Mouse (Mus musculus): ENCODE results near the gene Col4a5. TPM values are rescaled to one million over a fixed set of nuclear protein-coding genes. Genes with fewer than 3 reads are reported as not detected.

Gene Col4a5
- polyA plus RNA-seq, 1 experiment: 13.1 TPM

DNA sequence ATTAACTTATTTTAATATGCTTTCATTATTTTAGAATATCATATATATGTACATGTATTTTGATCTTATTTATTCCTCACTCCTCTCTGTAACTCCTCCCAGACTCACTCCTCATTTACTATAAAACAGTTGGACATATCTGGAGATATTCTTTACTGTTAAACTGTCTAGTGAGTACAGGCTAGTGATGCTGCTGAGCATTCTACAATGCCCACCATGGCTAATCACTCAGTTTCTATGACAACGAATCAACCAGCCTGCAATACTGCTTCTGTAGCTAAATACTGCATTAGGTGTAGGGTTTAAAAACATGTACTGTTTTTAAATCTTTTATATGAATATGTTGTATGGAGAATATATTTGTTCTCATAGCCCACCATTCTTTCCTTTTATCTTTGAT is 27.9 kb downstream of the Col4a5 start:
- Histone ChIP-seq H3K27me3 (replicated peaks; ENCODE audit: control insufficient read depth, insufficient read depth, low read length) (no peaks in the 10 kb centered on the region), H3K36me3 (ENCODE audit: control insufficient read depth, insufficient read depth, low read length) (no peaks in the 10 kb centered on the region), H3K27ac (ENCODE audit: insufficient read depth, low read depth, low read length) (no peak overlapping the region), H3K4me3 (ENCODE audit: insufficient read depth, low read depth, low read length) (no peak overlapping the region), H3K4me1 (ENCODE audit: control insufficient read depth, insufficient read depth, low read length) (no peaks in the 10 kb centered on the region)
- no peak for DNase-seq
- WGBS: 88% methylated on average over 1 of the region's 1 CpGs
- TF ChIP-seq CTCF (conservative IDR thresholded peaks at IDR 0.05; ENCODE audit: insufficient read depth, insufficient read length, low read depth, low read length) (no peak), POLR2A (IDR thresholded peaks at IDR 0.05; ENCODE audit: low read depth, low read length) (no peak)

DNA sequence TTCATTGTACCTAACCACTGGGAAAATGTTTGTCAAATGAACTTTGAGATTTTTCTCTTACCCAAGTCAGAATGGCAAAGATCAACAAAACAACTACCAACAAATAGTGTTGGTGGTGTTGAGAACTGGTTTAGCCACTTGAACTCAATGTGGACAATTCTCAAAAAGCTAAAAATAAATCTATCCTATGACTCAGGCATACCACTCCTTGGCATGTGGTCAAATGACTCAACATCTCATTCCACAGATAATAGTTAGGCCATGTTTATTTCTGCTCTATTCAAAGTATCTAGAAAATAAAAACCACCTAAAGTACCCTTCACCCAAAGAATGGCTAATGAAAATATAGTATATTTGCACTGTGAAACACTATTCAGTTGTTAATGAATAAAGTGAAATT is 58.3 kb downstream of the Col4a5 start:
- Histone ChIP-seq H3K36me3 (ENCODE audit: control insufficient read depth, insufficient read depth, low read length) (no peaks in the 10 kb centered on the region), H3K4me3 (ENCODE audit: insufficient read depth, low read depth, low read length) (no peak overlapping the region), H3K27ac (ENCODE audit: insufficient read depth, low read depth, low read length) (no peak overlapping the region), H3K27me3 (replicated peaks; ENCODE audit: control insufficient read depth, insufficient read depth, low read length) (no peaks in the 10 kb centered on the region), H3K4me1 (ENCODE audit: control insufficient read depth, insufficient read depth, low read length) (no peaks in the 10 kb centered on the region)
- TF ChIP-seq CTCF (conservative IDR thresholded peaks at IDR 0.05; ENCODE audit: insufficient read depth, insufficient read length, low read depth, low read length): no peak
- no peak for TF ChIP-seq POLR2A (IDR thresholded peaks at IDR 0.05; ENCODE audit: low read depth, low read length)
- DNase-seq: peak; percentile 1

GRCm38 (mm10) chrX:141547471-141547870 is 72.3 kb downstream of the Col4a5 start:
- Histone ChIP-seq H3K4me3 (ENCODE audit: insufficient read depth, low read depth, low read length) (no peak overlapping the region), H3K4me1 (ENCODE audit: control insufficient read depth, insufficient read depth, low read length) (no peaks in the 10 kb centered on the region), H3K36me3 (ENCODE audit: control insufficient read depth, insufficient read depth, low read length) (no peaks in the 10 kb centered on the region), H3K27me3 (replicated peaks; ENCODE audit: control insufficient read depth, insufficient read depth, low read length) (no peaks in the 10 kb centered on the region), H3K27ac (ENCODE audit: insufficient read depth, low read depth, low read length) (no peak overlapping the region)
- no peak for DNase-seq
- 92% methylated on average over 2 of the region's 2 CpGs for WGBS
- TF ChIP-seq POLR2A (IDR thresholded peaks at IDR 0.05; ENCODE audit: low read depth, low read length): no peak
- no peak for TF ChIP-seq CTCF (conservative IDR thresholded peaks at IDR 0.05; ENCODE audit: insufficient read depth, insufficient read length, low read depth, low read length)

- H3K4me1 ChIP-seq (ENCODE audit: control insufficient read depth, insufficient read depth, low read length): no peaks in the 10 kb centered on the region
- no peak overlapping the region for H3K27ac ChIP-seq (ENCODE audit: insufficient read depth, low read depth, low read length)
- no peaks in the 10 kb centered on the region for H3K36me3 ChIP-seq (ENCODE audit: control insufficient read depth, insufficient read depth, low read length)
- H3K27me3 ChIP-seq (replicated peaks; ENCODE audit: control insufficient read depth, insufficient read depth, low read length): no peaks in the 10 kb centered on the region
- peak; percentile 4 for DNase-seq
- WGBS: 14% methylated on average over 3 of the region's 3 CpGs
- TF ChIP-seq POLR2A (IDR thresholded peaks at IDR 0.05; ENCODE audit: low read depth, low read length) (no peak), CTCF (conservative IDR thresholded peaks at IDR 0.05; ENCODE audit: insufficient read depth, insufficient read length, low read depth, low read length) (no peak)
- H3K4me3 ChIP-seq (ENCODE audit: insufficient read depth, low read depth, low read length): no peak overlapping the region
Measured at GRCm38 (mm10) chrX:141590242-141590641, 115.1 kb downstream of the Col4a5 start.

DNA sequence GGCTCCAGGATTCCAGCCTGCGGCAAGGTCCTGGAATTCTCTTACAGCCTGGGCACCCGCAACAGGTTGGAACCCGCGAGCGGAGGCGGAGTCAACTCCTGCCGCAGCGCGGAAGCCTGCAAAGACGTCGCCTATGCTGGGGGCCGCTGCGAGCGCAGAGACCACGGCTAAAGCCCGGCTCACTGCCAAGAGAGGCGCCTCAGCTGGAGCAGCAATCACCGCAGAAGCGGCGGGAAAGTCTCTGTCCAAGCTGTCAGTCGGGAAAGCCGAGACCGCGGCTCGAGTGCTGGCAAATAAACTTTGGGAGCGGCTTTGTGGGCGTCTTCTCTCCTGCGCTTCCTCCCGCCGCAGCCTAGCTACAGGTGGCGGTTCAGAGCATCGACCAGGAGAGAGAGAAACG is 246.5 kb downstream of the Col4a5 start:
- WGBS: 1% methylated on average over 33 of the region's 33 CpGs
- H3K27me3 ChIP-seq (replicated peaks; ENCODE audit: control insufficient read depth, insufficient read depth, low read length): peaks cover 3% of the 10 kb centered on the region
- no peaks in the 10 kb centered on the region for H3K4me1 ChIP-seq (ENCODE audit: control insufficient read depth, insufficient read depth, low read length)
- H3K36me3 ChIP-seq (ENCODE audit: control insufficient read depth, insufficient read depth, low read length): no peaks in the 10 kb centered on the region
- peak; percentile 9 for DNase-seq
- H3K27ac ChIP-seq (ENCODE audit: insufficient read depth, low read depth, low read length): no peak overlapping the region
- no peak for TF ChIP-seq CTCF (conservative IDR thresholded peaks at IDR 0.05; ENCODE audit: insufficient read depth, insufficient read length, low read depth, low read length)
- TF ChIP-seq POLR2A (IDR thresholded peaks at IDR 0.05; ENCODE audit: low read depth, low read length): no peak
- H3K4me3 ChIP-seq (ENCODE audit: insufficient read depth, low read depth, low read length): peak overlapping the region; percentile 10; the same call in 1 of the 2 replicates

GRCm38 (mm10) chrX:141723936-141724335 is 248.8 kb downstream of the Col4a5 start:
- H3K27me3 ChIP-seq (replicated peaks; ENCODE audit: control insufficient read depth, insufficient read depth, low read length): peaks cover 3% of the 10 kb centered on the region
- H3K36me3 ChIP-seq (ENCODE audit: control insufficient read depth, insufficient read depth, low read length): no peaks in the 10 kb centered on the region
- H3K27ac ChIP-seq (ENCODE audit: insufficient read depth, low read depth, low read length): no peak overlapping the region
- TF ChIP-seq CTCF (conservative IDR thresholded peaks at IDR 0.05; ENCODE audit: insufficient read depth, insufficient read length, low read depth, low read length): no peak; the same call in 1 of the 2 replicates
- no peak for TF ChIP-seq POLR2A (IDR thresholded peaks at IDR 0.05; ENCODE audit: low read depth, low read length)
- H3K4me1 ChIP-seq (ENCODE audit: control insufficient read depth, insufficient read depth, low read length): no peaks in the 10 kb centered on the region
- 2% methylated on average over 16 of the region's 16 CpGs for whole genome bisulfite sequencing
- DNase-seq: peak; percentile 5
- no peak overlapping the region; the same call in 1 of the 2 replicates for H3K4me3 ChIP-seq (ENCODE audit: insufficient read depth, low read depth, low read length)

DNA sequence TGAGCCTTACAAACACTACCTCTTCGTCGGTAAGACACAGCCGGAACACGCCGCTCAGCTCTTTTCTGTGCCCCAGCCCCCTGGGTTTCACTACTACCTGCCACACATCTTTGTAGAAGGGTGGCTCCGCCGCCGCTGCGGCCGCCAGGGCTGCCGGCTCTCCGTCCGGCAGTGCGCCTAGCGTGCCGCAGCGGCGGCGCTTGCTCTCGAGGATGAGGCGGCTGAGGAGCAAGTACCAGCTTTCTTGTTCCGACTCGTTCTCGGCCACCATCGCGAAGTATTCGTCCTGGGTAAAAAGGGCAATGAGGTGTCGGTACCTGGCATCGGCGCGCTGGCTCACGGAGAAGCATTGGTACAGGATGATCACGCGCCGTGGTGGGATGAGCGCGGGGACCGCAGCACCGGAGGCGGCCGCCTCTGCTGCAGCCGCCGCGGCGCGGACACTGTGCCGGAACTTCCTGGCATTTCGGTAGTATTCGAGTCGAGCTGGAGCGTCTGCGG is 249.3 kb downstream of the Col4a5 start:
- no peak overlapping the region for H3K27ac ChIP-seq (ENCODE audit: insufficient read depth, low read depth, low read length)
- peak overlapping the region; percentile 28; the same call in 1 of the 2 replicates for H3K4me3 ChIP-seq (ENCODE audit: insufficient read depth, low read depth, low read length)
- under 1% methylated on average over 50 of the region's 52 CpGs for WGBS
- DNase-seq: no peak
- H3K4me1 ChIP-seq (ENCODE audit: control insufficient read depth, insufficient read depth, low read length): no peaks in the 10 kb centered on the region
- no peak for TF ChIP-seq POLR2A (IDR thresholded peaks at IDR 0.05; ENCODE audit: low read depth, low read length)
- no peak for TF ChIP-seq CTCF (conservative IDR thresholded peaks at IDR 0.05; ENCODE audit: insufficient read depth, insufficient read length, low read depth, low read length)
- H3K36me3 ChIP-seq (ENCODE audit: control insufficient read depth, insufficient read depth, low read length): no peaks in the 10 kb centered on the region
- peaks cover 3% of the 10 kb centered on the region for H3K27me3 ChIP-seq (replicated peaks; ENCODE audit: control insufficient read depth, insufficient read depth, low read length)

Data from kidney, adult 2 months (tissue).